In genomic region chr2:135869637-135870036, GRCm38 (mm10) we compare ENCODE assay signal across 15 mouse cellular contexts.
"Had no signal": no experiment of that assay in that cellular context is flagged by ENCODE, and none has a peak within 500 bp of the region (broad histone marks: within the 10 kb centered on the region; RNA-seq: fewer than 3 reads in every experiment).

No protein-coding gene starts in this region.

- ATAC-seq: liver, embryonic 12.5 days; midbrain, embryonic 13.5 days; midbrain, embryonic 15.5 days had no signal

- H3K4me2 ChIP-seq: liver, embryonic 12.5 days; lung, embryonic 15.5 days; midbrain, embryonic 13.5 days; midbrain, embryonic 15.5 days; neural tube, embryonic 12.5 days; stomach, embryonic 15.5 days had no signal

- H3K36me3 ChIP-seq: liver, embryonic 12.5 days; lung, embryonic 15.5 days; midbrain, embryonic 13.5 days; midbrain, embryonic 15.5 days; neural tube, embryonic 12.5 days; stomach, embryonic 15.5 days had no signal

- H3K27ac ChIP-seq: liver, embryonic 12.5 days; liver, embryonic 14.5 days; lung, embryonic 15.5 days; midbrain, embryonic 13.5 days; midbrain, embryonic 15.5 days; neural tube, embryonic 12.5 days; stomach, embryonic 15.5 days; stomach, postnatal 0 days had no signal

- H3K9ac ChIP-seq: liver, embryonic 12.5 days; liver, embryonic 14.5 days; lung, embryonic 15.5 days; midbrain, embryonic 13.5 days; midbrain, embryonic 15.5 days; neural tube, embryonic 12.5 days; stomach, embryonic 15.5 days had no signal

- H3K9me3 ChIP-seq: liver, embryonic 12.5 days; lung, embryonic 15.5 days; megakaryocyte, embryonic 14.5 days; midbrain, embryonic 13.5 days; midbrain, embryonic 15.5 days; neural tube, embryonic 12.5 days; stomach, embryonic 15.5 days had no signal

- H3K4me3 ChIP-seq: liver, embryonic 12.5 days; lung, embryonic 15.5 days; megakaryocyte, embryonic 14.5 days; midbrain, embryonic 13.5 days; midbrain, embryonic 15.5 days; neural tube, embryonic 12.5 days; stomach, embryonic 15.5 days had no signal

- H3K27me3 ChIP-seq: liver, embryonic 12.5 days; lung, embryonic 15.5 days; megakaryocyte, embryonic 14.5 days; midbrain, embryonic 13.5 days; midbrain, embryonic 15.5 days; neural tube, embryonic 12.5 days; stomach, embryonic 15.5 days had no signal

- DNase-seq: lung, adult 18-20 months; lung, postnatal 10 days; lung, postnatal 4 days; right cerebral cortex, postnatal 14 days; thymus, postnatal 25 days; thymus, postnatal 4 days had no signal

- H3K4me1 ChIP-seq: midbrain, embryonic 13.5 days; neural tube, embryonic 12.5 days; stomach, embryonic 15.5 days had no signal
